Mouse (Mus musculus) bone marrow, adult 2 months (tissue): ENCODE data around the gene Kctd15.

ENCODE experiments used
- CTCF ChIP-seq: fragments of 200-500 bp; IDR thresholded peaks from 2 replicates; pipeline ENCODE4 v1.5.1; 2011; ENCODE audit warnings: low read length, control low read depth; ENCODE audit not compliant: control insufficient read depth, insufficient read depth
- POLR2A ChIP-seq: fragments of 200-500 bp; IDR thresholded peaks from 2 replicates; pipeline ENCODE4 v1.6.1; 2011; ENCODE audit warnings: low read depth, mild to moderate bottlenecking, control low read depth, low read length, borderline replicate concordance; ENCODE audit not compliant: control insufficient read depth

GRCm38 (mm10) chr7:34618141-34618890, 38.2 kb downstream of the Kctd15 start:
- TF ChIP-seq CTCF (no peak), POLR2A (no peak)
